Mouse (Mus musculus): ENCODE measurements around the gene Sorbs2.
A peak's percentile ranks its signal among the peaks of the same experiment; 100 is the strongest.

Gene Sorbs2

DNA sequence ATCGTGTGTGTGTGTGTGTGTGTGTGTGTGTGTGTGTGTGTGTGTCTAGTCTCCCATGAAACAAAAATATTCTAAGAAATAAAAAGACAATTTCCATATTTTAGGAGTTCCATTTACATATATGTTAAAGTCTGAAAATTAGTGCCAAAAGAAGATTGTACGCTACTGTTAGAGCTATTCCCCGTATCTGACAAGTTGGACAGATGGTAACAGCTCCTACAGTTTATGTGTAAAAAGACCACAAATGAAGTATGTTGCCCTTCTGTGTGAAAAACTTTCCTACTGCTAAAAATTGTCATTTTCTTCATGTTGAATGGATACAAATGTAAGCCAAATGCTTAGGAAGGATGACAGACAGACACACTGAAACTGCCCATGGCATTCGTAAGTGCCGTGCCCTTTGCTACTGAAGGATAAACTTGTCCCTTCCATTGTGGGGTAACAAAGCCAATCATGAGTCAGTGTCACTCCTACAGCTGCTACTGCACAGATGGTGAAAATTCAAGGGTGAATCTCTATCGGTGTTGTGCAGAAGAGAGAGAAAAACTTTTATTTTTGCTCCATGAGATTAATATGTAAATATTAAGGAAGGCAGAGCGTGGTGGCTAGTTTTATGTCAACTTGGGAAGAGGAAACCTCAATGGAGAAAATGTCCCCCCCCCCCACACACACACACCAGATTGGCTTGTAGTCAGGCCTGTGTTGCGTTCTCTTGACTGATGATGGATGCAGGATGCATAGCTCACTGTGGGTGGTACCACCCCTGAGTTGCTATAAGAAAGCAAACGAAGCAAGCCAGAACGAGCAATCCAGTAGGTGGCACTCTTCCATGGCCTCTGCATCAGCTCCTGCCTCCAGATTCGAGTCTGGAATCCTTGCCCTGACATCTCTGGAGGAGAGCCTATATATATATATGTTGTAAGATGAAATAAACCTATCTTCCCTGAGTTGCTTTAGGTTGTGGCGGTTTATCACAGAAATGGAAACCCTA lies 244.2 kb downstream of the Sorbs2 start:
- DNase-seq (ENCODE audit: low spot score): no peak

DNA sequence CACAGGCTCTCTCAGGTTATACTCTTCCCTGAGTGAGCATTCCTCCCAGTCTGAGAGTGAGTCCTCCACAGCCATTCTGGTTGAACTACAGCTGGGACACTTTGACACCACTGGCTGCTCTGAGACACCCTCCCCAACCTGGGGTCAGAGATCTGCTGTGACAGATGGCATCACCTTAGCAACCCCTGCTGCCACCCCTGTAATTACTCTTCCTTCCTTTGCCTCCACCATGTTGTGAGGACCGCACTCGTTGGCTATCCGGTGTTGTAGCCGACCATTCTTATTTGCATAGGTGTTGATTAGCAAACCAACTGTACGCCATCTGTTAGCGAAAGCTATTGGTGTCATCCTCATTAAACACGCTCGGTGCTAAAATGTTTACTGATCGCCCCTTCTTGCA lies 247.9 kb downstream of the Sorbs2 start:
- no peak for DNase-seq (ENCODE audit: low spot score)

DNA sequence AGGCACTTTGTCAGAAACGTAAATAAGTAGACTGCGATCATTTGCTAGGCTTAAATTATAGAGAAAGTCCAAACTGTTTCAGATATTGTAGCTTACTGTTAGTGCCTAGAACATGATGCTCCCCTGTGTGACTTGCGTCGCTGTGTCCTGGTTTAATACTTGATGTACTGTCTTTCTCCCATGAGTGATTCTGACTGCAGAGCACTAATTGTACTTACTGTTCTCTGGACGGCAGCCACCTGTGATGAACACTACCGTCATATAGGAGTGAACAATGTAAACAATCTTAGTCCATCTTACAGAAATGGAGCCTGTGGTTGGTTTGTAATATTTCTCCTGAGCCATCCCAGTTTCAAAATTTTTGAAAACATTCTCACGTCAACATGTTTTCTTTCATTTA lies 248.4 kb downstream of the Sorbs2 start:
- no peak for DNase-seq (ENCODE audit: low spot score)

DNA sequence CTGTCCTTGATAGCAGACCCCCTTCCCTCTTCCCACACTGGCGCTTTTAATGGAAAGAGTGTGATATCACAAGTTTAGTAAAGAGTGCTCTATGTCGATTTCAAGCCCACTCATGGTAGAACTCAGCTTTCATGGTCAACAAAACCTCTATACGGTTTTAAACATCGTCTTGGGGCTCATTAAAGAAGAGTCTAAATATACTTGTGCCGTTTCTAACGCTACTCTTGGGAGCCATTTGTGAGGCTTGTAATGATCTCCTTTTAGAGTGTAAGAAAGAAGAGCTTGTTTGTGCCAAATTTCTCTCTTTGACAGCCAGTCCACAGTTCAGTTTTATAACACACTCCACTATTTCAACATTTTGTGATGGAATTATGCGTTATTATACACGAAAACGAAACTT lies 253.0 kb downstream of the Sorbs2 start:
- no peak for DNase-seq (ENCODE audit: low spot score)

DNA sequence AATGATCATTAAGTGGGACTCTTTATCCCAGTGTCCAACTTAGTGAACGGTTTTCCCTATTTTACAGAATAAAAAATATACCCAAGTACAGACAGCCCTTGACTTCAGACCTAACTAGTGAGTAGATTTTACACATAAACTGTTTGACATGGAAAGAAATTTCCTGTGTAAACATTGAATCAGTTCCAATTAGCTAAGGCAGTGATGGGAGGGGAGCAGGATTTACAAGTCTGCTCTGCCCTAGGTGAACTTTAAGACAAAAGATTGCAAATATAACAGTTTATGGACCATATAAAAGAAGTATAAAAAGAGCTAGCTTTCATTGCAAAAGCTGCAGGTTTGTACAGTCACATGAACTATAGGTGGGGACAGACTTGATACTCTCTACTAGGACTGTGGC lies 253.5 kb downstream of the Sorbs2 start:
- no peak for DNase-seq (ENCODE audit: low spot score)

DNA sequence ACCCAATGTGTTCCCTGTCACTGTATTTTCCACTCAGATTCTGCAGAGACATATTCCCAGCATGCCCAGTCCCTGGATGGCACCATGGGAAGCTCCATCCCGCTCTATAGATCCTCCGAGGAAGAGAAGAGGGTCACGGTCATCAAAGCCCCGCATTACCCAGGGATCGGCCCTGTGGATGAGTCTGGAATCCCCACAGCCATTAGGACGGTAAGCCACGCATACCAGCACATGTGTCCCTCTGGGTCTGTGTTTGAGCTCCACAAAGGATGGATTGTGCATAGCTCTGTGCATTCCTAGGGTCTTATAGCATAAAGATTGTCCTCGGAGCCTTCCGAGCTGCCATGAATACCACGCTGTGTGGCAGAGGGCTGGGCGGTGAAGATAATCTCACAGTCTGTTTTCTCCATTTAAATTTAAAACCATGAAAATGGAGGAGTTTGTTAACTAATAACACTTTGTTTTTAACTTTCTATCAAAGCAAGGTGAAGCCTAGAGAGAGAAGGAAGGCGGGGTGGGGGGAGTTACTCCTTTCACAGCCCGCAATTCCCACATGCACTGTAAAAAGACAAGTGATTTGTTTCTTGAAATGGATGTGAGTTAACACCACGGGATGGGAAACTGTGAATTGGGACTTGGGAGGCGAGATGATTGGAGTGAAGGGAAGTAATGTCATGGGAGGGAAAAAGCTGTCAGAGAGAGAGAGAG lies 255.5 kb downstream of the Sorbs2 start:
- no peak for DNase-seq (ENCODE audit: low spot score)

DNA sequence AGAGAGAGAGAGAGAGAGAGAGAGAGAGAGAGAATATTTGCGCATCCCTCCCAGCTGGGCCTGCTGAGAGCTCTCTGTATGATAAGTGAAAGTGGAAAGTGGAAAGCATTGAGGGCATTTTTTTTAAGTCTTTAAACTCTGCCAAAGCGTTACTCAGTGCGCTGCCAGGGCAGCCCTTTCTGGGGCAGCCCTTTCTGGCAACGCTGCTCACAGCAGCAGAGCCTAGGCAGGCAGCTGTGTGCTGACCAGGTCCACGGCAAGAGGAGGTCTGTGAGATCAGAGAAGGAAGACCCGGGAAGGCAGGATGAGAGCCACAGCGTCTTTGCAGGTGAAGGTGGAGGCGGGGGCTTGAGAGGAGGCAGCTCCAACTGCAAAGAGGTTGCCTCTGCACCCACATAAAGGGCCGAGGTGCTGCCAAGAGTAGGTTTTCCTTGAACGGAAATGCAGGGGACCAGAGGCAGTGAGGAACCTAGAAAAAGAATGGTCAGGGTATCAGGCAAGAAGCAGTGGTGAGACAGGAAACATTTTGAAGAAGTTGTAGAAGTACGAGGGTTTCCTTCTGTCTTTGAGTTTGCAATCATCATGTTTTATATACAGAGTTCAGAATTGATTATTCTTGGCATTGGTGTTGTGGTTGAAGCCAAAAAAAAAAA lies 256.2 kb downstream of the Sorbs2 start:
- DNase-seq (ENCODE audit: low spot score): no peak

DNA sequence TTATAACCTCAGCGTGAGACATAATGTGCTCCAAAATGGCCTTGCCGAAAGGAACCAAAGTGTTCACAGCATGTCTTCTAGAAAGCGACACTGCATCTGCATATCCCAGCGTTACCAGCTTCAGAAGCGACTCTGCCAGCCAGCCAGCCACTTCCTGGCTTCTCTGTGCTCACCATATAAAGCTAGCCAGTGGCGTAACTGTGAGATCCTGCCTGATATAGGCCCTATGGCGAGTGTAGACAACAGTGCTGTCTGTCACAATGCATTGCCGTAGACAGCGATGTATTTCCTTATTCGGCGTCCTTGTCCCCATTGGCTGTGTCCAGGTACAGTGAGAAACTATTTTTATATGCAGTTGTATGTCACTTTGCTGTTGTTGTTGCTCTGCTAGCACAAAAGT lies 258.6 kb downstream of the Sorbs2 start:
- no peak for DNase-seq (ENCODE audit: low spot score)

DNA sequence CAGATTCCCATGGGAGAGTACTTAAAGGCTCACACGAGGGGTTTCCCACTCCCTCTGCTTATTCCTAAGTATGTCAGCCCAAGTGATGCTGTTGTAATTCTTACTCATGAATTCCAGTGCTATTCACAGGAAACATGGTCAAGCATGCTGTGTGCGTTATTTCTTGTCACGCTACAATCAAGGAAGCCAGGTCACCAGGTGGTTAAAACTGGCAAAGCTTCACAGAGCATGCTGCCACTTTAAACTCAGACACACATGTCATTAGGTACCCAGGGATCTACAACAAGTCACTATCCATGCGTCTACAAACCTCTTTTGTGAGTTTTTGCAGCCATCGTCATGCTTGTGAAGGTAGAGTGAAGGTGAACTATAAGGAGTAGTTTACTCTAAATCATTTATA lies 267.3 kb downstream of the Sorbs2 start:
- DNase-seq (ENCODE audit: low spot score): no peak

DNA sequence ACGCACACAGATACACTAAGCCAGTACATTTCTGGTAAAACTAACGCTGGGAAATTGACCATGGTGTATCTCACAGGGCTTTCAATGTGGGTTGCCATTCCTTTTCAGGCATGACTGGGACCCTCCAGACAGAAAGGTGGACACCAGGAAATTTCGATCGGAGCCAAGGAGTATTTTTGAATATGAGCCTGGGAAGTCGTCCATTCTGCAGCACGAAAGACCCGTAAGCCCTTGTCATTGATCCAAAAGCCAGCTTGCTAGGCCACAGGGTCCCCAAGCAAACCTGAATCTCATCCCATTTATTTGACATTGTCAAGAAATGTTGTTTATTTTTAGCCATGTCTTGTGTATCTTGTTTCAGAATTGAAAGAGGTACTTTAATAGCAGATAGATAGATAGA lies 267.9 kb downstream of the Sorbs2 start:
- DNase-seq (ENCODE audit: low spot score): no peak

DNA sequence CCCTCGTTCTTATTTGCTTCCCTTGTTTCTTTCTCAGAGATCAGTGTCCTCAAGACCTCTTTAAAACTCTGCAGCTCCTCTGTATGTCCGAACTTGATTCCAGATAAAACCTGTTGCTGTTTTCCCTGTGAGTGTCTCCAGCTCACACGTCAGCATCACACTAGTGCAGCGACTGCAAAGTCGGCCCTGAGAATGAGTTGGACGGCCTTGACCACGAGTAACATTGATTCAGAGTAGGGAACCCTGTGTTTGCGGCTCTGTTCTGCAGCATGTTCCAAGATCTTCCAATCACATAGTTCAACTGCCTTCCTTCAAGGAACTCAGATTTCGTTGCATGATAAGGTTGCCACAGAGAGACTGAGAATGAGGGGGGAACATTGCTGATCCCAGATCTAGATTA lies 268.8 kb downstream of the Sorbs2 start:
- DNase-seq (ENCODE audit: low spot score): no peak

DNA sequence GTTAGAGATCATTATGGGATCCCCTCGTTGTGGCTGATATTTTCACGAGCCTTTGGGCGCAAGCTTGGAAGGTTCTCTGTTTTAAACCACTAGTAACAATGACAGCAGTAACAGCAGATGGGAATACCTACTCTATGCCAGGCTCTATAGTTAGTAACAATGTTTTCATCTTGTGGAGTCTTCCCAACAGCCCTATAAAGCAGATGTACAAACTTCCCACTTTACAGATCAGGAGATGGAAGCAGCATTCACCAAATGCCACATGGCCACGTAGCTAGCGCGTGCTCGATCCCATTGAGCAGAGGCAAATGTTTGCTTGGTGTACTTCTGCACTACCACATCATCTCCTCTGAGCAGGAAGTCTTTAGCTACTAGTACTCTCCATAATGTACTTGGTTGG lies 269.4 kb downstream of the Sorbs2 start:
- peak; percentile 57 for DNase-seq (ENCODE audit: low spot score)

DNA sequence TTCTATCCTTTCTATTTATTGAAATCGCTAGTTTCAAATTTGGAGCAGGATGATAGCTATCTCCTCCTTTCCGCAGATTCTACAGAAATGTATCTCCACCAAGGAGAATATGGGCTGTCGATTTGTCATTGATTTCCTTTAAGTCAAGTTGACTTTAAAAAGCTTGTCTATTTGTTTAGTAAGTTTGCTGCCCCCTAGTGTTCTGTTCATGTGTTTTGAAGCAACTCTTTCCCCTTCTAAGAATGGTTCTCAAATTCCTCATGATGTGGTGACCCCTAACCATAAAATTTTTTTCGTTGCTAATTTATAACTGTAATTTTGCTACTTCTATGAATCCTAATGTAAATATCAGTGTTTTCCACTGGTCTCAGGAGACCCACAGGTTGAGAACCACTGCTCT lies 273.0 kb downstream of the Sorbs2 start:
- DNase-seq (ENCODE audit: low spot score): peak; percentile 67

DNA sequence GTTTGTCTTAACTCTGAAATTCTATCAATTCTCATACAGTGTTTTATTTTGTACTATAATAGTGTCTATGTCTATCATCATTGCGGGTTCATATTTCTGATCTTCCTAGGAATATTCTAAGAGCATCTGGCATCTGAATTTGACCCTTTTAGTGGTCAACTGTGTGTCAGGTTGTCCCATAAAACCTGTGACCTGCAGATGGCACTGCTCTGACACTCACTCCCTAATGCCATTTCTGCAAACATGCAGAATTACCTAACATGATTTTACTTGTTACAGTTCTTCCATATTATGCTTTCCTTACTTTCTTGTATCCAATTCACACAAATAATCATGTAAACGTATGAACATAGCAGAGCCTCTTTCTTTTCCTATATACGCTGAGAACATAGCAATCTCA lies 281.0 kb downstream of the Sorbs2 start:
- no peak for DNase-seq (ENCODE audit: low spot score)

DNA sequence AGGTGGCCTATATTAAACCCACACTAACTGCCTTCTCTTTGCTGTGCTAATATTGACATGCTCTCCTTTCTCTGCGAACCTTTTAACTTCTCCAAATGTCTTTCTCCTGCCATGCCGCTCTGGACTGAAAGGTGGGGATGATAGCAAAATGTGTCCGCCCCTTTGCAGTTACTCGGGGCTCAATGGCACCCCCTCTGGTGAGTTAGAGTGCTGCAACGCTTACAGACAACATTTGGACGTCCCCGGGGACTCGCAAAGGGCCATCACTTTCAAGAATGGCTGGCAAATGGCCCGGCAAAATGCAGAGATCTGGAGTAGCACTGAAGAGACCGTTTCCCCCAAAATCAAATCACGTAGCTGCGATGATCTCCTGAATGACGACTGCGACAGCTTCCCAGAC lies 287.3 kb downstream of the Sorbs2 start:
- DNase-seq (ENCODE audit: low spot score): no peak

DNA sequence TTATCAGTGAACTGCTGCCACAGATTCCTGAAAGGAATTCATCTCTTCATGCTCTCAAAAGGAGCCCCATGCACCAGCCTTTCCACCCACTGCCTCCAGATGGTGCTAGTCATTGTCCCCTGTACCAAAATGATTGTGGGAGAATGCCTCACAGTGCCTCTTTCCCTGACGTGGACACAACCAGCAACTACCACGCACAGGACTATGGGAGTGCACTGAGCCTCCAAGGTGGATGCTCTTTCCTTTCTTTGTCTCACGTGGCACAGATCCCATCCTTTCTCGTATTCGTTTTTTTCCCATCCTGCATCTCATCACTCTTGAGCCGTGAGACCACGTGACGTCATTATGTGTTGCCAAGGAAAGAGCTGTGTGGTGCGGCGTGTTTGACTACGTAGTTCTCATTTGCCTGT lies 288.7 kb downstream of the Sorbs2 start:
- DNase-seq (ENCODE audit: low spot score): peak; percentile 77

DNA sequence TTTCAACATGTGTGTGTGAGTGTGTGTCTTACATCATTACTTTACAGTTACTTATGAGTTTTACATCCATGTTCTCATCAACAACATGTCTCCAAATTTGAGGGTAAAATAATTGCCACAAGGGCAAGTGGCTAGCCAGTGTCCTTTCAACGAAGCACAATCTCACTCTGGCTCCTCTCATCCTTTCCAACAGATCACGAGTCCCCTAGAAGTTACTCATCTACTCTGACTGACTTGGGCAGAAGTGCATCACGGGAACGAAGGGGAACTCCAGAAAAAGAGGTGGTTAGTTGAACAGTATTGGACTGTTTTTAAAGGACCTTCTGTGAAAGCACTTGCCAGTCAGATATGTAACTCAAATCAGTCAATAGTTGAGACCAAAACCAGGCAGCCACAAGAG lies 291.9 kb downstream of the Sorbs2 start:
- no peak for DNase-seq (ENCODE audit: low spot score)

DNA sequence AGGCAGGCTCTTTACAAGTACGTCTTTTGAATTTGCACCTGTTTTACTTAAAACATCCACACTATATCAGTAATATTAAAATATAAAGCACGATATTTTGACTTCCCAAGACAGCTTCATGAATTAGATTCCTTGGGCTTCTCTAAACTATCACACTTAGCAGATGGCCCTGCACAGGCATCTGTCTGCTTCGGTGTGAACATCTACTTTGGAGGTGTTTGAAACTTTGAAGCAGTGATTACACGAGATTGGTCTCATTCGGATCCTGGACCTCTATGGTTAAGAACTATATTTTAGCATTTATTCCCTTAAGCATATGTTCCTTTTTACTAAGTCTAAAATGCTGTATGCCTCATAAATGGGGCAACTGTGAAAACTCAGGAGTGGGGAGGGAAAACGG lies 301.0 kb downstream of the Sorbs2 start:
- no peak for DNase-seq (ENCODE audit: low spot score)

DNA sequence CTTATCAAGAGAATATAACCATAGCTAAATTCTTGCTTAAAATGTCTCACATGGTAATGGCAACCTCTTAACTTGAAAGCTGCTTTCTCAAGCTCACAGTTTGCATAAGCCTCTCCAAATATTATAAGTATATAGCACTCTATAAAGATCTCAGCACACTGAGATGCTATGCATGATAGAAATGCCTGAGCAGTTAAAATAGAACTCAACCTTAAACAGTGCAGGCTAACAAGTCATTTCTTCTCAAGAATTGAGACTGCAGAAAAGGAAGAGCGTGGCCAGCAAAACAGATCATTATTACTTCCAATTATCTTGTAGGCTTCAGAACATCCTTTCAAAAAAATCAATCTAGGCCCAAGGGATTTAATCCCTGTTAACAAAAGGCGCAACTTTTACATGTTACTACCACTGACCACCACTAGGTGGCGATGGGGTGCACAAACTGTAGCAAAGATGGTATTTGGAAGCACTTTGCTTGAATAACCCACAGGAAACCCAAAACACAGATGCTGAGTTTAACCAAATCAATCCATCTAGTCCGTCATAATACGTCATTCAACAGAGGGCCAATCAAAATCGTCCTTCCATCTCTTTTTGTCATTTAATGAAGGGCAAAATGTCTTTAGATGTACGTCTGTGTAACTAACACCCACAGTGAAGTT lies 309.3 kb downstream of the Sorbs2 start:
- DNase-seq (ENCODE audit: low spot score): peak; percentile 58

DNA sequence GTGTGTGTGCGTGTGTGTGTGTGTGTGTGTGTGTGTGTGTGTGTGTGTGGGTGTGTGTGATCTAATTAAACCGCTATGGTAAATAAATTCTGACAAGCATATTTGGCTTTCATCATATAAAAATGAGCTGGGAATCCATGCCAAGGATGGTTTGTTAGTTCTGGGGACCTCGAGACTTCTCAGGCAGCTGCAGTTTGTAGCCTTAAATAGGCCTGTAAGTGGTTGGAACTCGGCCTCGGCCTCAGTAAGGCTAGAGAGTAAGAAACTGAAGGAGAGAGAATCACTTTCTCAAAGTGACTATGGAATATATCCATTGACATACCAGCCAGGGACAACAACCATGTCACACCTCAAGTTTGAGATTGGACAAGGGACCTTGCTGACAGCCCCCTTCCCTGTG lies 314.1 kb downstream of the Sorbs2 start:
- no peak for DNase-seq (ENCODE audit: low spot score)

DNA sequence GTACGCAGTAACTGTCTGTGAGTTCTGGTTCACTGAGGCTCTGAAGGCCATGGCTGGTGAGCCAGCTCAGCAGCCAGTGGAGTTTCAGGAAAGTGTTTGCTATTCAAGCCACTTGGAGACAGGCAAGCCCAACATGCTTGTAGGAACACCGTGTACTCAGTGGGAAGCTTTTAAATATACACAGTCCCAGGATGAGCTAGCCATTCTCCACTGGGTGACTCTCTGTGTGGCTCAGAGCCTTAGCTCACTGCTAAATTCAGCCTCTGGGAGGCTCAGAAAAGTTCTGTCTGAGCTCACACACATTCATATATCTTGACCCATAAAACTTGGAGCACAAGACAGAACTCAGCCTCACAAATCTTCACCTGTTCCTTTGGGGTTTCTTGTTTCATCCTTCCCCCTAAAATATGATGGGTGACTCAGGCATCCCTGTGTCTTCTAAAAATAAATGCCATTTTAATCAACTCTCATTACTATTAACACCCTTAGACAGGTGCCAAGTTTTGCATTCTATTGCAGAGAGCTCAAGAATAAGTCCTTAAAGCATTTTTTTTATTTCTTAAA lies 322.5 kb downstream of the Sorbs2 start:
- no peak for DNase-seq (ENCODE audit: low spot score)

DNA sequence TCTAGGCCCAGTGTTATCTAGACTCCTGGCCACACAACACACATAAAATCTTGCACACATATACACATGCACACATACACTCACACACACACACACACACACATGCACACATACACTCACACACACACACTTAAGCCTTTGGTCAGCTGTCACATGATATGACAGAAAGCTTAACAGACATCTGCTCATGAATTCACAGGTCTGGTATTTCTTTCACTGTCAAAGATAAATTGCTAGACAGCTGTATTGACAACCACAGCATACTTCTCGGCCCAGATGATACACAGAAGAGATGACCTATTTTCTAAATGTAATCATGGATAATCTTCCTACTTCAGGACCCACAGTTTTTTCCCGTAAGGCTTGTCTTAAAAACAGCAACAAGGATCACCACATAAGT lies 326.3 kb downstream of the Sorbs2 start:
- no peak for DNase-seq (ENCODE audit: low spot score)
